Mouse (Mus musculus) layer of hippocampus, adult 2 months (tissue): ENCODE results near the gene Pip4k2c. TPM values are rescaled to one million over a fixed set of nuclear protein-coding genes. Genes with fewer than 3 reads are reported as not detected.
A peak's percentile ranks its signal among the peaks of the same experiment; 100 is the strongest.
"Not testable (repeated sequence)": the region's sequence is repeated elsewhere in the genome, so short reads cannot be mapped to it uniquely, and the experiment has no call there.

Experiments used
- DNase-seq, 2 experiments: peaks; one replicate each; pipeline ENCODE4 v3.0.0; 2022; ENCODE audit warnings: low spot score in 2 of 2
- H3K27ac ChIP-seq: fragments of 200-600 bp; 2 replicates; pipeline ENCODE4 v1.8.1; 2022
- H3K4me3 ChIP-seq: fragments of 200-600 bp; 2 replicates; pipeline ENCODE4 v1.8.1; 2022; ENCODE audit warnings: mild to moderate bottlenecking
- CTCF ChIP-seq: fragments of 200-600 bp; conservative IDR thresholded peaks from 2 replicates; pipeline ENCODE4 v1.8.1; 2022; ENCODE audit warnings: antibody characterized with exemption, mild to moderate bottlenecking, moderate library complexity
- total RNA-seq, 2 experiments: library from RNA; stranded (reverse); gene quantifications; 2 replicates each; pipeline ENCODE4 v1.2.3; 2021

The Pip4k2c gene
- total RNA-seq, 2 experiments from 2014 or later = 98.0 to 98.6 TPM

GRCm38 (mm10) chr10:127200279-127200678, 11.1 kb downstream of the Pip4k2c start:
- peak; percentile 60 for TF ChIP-seq CTCF
- no peak for DNase-seq
- Histone ChIP-seq H3K4me3 (no peak overlapping the region), H3K27ac (peak overlapping the region; percentile 92; the same call in 1 of the 2 replicates)

GRCm38 (mm10) chr10:127199474-127199873, 11.9 kb downstream of the Pip4k2c start:
- no peak for DNase-seq
- no peak for TF ChIP-seq CTCF
- Histone ChIP-seq H3K4me3 (no peak overlapping the region), H3K27ac (peak overlapping the region; percentile 92; the same call in 1 of the 2 replicates)

GRCm38 (mm10) chr10:127199068-127199467, 12.3 kb downstream of the Pip4k2c start:
- H3K27ac ChIP-seq = peak overlapping the region; percentile 92; the same call in 1 of the 2 replicates
- H3K4me3 ChIP-seq = no peak overlapping the region
- no peak for TF ChIP-seq CTCF
- no peak for DNase-seq

GRCm38 (mm10) chr10:127198492-127198891, 12.9 kb downstream of the Pip4k2c start:
- no peak for TF ChIP-seq CTCF
- no peak overlapping the region for H3K4me3 ChIP-seq
- peak overlapping the region; percentile 92 for H3K27ac ChIP-seq
- DNase-seq = no peak

- peak in 1 of 2 experiments; percentile 73 for DNase-seq
- no peak for TF ChIP-seq CTCF
- peak overlapping the region; percentile 92 for H3K27ac ChIP-seq
- H3K4me3 ChIP-seq = no peak overlapping the region
These were observed 13.8 kb downstream of the Pip4k2c start for GRCm38 (mm10) chr10:127197505-127198110.

- Histone ChIP-seq H3K27ac (peak overlapping the region; percentile 92), H3K4me3 (no peak overlapping the region)
- no peak for TF ChIP-seq CTCF
- DNase-seq = no peak
These were observed 14.3 kb downstream of the Pip4k2c start for GRCm38 (mm10) chr10:127197104-127197503.

- TF ChIP-seq CTCF = no peak
- H3K4me3 ChIP-seq = peak overlapping the region; percentile 74
- DNase-seq = peak in 1 of 2 experiments; percentile 77
- H3K27ac ChIP-seq = peak overlapping the region; percentile 92
These were observed 15.0 kb downstream of the Pip4k2c start for GRCm38 (mm10) chr10:127196392-127196791.

- H3K27ac ChIP-seq = peak within 1 kb of the TSS; percentile 92
- TF ChIP-seq CTCF = no peak
- H3K4me3 ChIP-seq = peak within 1 kb of the TSS; percentile 74
- DNase-seq = no peak
These were observed 15.9 kb downstream of the Pip4k2c start, which contains the start of gene Dtx3 for GRCm38 (mm10) chr10:127195328-127196129. TSS of gene Dtx3 (minus strand) at chr10:127195728.

GRCm38 (mm10) chr10:127194428-127195327, 16.7 kb downstream of the Pip4k2c start:
- TF ChIP-seq CTCF = no peak
- peak overlapping the region; percentile 74 for H3K4me3 ChIP-seq
- H3K27ac ChIP-seq = peak overlapping the region; percentile 92
- no peak for DNase-seq

- TF ChIP-seq CTCF = no peak
- DNase-seq = no peak
- H3K27ac ChIP-seq = peak overlapping the region; percentile 12; the same call in 1 of the 2 replicates
- no peak overlapping the region for H3K4me3 ChIP-seq
These were observed 18.4 kb downstream of the Pip4k2c start for GRCm38 (mm10) chr10:127193011-127193410.

GRCm38 (mm10) chr10:127192057-127192328, 19.4 kb downstream of the Pip4k2c start:
- not testable (repeated sequence) for DNase-seq, H3K27ac ChIP-seq, H3K4me3 ChIP-seq

- Histone ChIP-seq H3K4me3 (no peak overlapping the region), H3K27ac (peak overlapping the region; percentile 94; the same call in 1 of the 2 replicates)
- DNase-seq = no peak
- TF ChIP-seq CTCF = no peak
These were observed 20.0 kb downstream of the Pip4k2c start for GRCm38 (mm10) chr10:127191191-127192056.
